Mouse (Mus musculus): ENCODE data around the gene Lgr4.

Lgr4 gene

GRCm38 (mm10) chr2:110007423-110008267, 90.2 kb downstream of the Lgr4 start:
- in situ Hi-C loops (cut with MboI, MseI), result loop anchor here (25.0 kb wide), 1 partner anchor 720 kb away; the partner anchor contains the start of genes Kif18a and Mettl15

- in situ Hi-C loops (cut with MboI, MseI), result loop anchor here (25.0 kb wide), 1 partner anchor 722 kb away; the partner anchor contains the start of genes Kif18a and Mettl15
These were observed 92.0 kb downstream of the Lgr4 start for GRCm38 (mm10) chr2:110009449-110009848.

GRCm38 (mm10) chr2:110012184-110012725, 94.8 kb downstream of the Lgr4 start:
- in situ Hi-C loops (cut with MboI, MseI), result loop anchor here (25.0 kb wide), 1 partner anchor 725 kb away; the partner anchor contains the start of genes Kif18a and Mettl15

- in situ Hi-C loops (cut with MboI, MseI), result loop anchor here (25.0 kb wide), 1 partner anchor 730 kb away; the partner anchor contains the start of genes Kif18a and Mettl15
These were observed 99.6 kb downstream of the Lgr4 start for GRCm38 (mm10) chr2:110017087-110017486.

GRCm38 (mm10) chr2:110017616-110018505, 100.4 kb downstream of the Lgr4 start, which contains the start of gene Ccdc34:
Gene Ccdc34, plus strand, starts transcription at chr2:110017817.
- in situ Hi-C loops (cut with MboI, MseI), result loop anchor here (25.0 kb wide), 1 partner anchor 731 kb away; the partner anchor contains the start of genes Kif18a and Mettl15

- in situ Hi-C loops (cut with MboI, MseI), result loop anchor here (25.0 kb wide), 1 partner anchor 732 kb away; the partner anchor contains the start of genes Kif18a and Mettl15
These were observed 102.2 kb downstream of the Lgr4 start for GRCm38 (mm10) chr2:110019656-110020055.

- in situ Hi-C loops (cut with MboI, MseI), result loop anchor here (25.0 kb wide), 1 partner anchor 733 kb away; the partner anchor contains the start of genes Kif18a and Mettl15
These were observed 103.0 kb downstream of the Lgr4 start for GRCm38 (mm10) chr2:110020430-110020829.

- in situ Hi-C loops (cut with MboI, MseI), result no loop called here
These were observed 118.8 kb downstream of the Lgr4 start for GRCm38 (mm10) chr2:110036265-110036664.

GRCm38 (mm10) chr2:110036665-110037064, 119.2 kb downstream of the Lgr4 start:
- in situ Hi-C loops (cut with MboI, MseI), result no loop called here

- in situ Hi-C loops (cut with MboI, MseI), result no loop called here
These were observed 119.8 kb downstream of the Lgr4 start for GRCm38 (mm10) chr2:110037221-110037620.

GRCm38 (mm10) chr2:110038341-110038740, 120.9 kb downstream of the Lgr4 start:
- in situ Hi-C loops (cut with MboI, MseI), result no loop called here

- in situ Hi-C loops (cut with MboI, MseI), result loop anchor here (10.0 kb wide), 1 partner anchor 1068 kb away; no protein-coding TSS in a partner anchor
These were observed 125.7 kb downstream of the Lgr4 start for GRCm38 (mm10) chr2:110042861-110043760.

- in situ Hi-C loops (cut with MboI, MseI), result no loop called here
These were observed 141.0 kb downstream of the Lgr4 start for GRCm38 (mm10) chr2:110058424-110058823.

GRCm38 (mm10) chr2:110063131-110063530, 145.7 kb downstream of the Lgr4 start:
- in situ Hi-C loops (cut with MboI, MseI), result no loop called here
